Mouse (Mus musculus) erythroblast, embryonic 14.5 days (primary cell): Measurements from ENCODE around the gene Slc25a17.

Experiments used
- GATA1 ChIP-seq: IDR thresholded peaks from 2 replicates; pipeline ENCODE4 v1.6.1; 2012; ENCODE audit warnings: low read length, inconsistent platforms, mixed read lengths
- TAL1 ChIP-seq: IDR thresholded peaks from 3 replicates; pipeline ENCODE4 v1.6.1; 2012; ENCODE audit warnings: low read length, inconsistent platforms, mixed read lengths

- TF ChIP-seq GATA1 (no peak), TAL1 (no peak)
Measured at GRCm38 (mm10) chr15:81360345-81361021, at the start of gene Slc25a17.
